Mouse (Mus musculus) adrenal gland, adult (tissue): ENCODE measurements around the gene Fnip1.
"Not testable (repeated sequence)": the region's sequence is repeated elsewhere in the genome, so short reads cannot be mapped to it uniquely, and the experiment has no call there.

ENCODE experiments used
- DNase-seq, 2 experiments: peaks; one replicate each; pipeline ENCODE4 v3.0.0; 2022 to 2023; ENCODE audit warnings: low spot score in 1 of 2; ENCODE audit not compliant: inconsistent age in 2 of 2

Gene Fnip1

GRCm38 (mm10) chr11:54437823-54438337 lies at the start of gene Fnip1:
Gene Fnip1, plus strand, starts transcription at chr11:54438199.
- peak; percentile 95 to 98 for DNase-seq

- DNase-seq = no peak
Observed at GRCm38 (mm10) chr11:54390386-54390785, 47.6 kb upstream of the Fnip1 start.

GRCm38 (mm10) chr11:54391326-54391725 lies 46.7 kb upstream of the Fnip1 start:
- DNase-seq = no peak

GRCm38 (mm10) chr11:54396686-54397085 lies 41.3 kb upstream of the Fnip1 start:
- no peak for DNase-seq

- DNase-seq = no peak
Observed at GRCm38 (mm10) chr11:54398058-54398457, 39.9 kb upstream of the Fnip1 start.

GRCm38 (mm10) chr11:54400803-54401202 lies 37.2 kb upstream of the Fnip1 start:
- DNase-seq = not testable (repeated sequence)

- no peak for DNase-seq
Observed at GRCm38 (mm10) chr11:54404885-54405284, 33.1 kb upstream of the Fnip1 start.

- DNase-seq = no peak
Observed at GRCm38 (mm10) chr11:54406930-54407546, 31.0 kb upstream of the Fnip1 start.

GRCm38 (mm10) chr11:54410612-54411011 lies 27.4 kb upstream of the Fnip1 start:
- DNase-seq = no peak

- peak in 1 of 2 experiments; percentile 44 for DNase-seq
Observed at GRCm38 (mm10) chr11:54413017-54413416, 25.0 kb upstream of the Fnip1 start.

GRCm38 (mm10) chr11:54423007-54423406 lies 15.0 kb upstream of the Fnip1 start:
- DNase-seq = no peak

GRCm38 (mm10) chr11:54426267-54426666 lies 11.7 kb upstream of the Fnip1 start:
- no peak for DNase-seq

- no peak for DNase-seq
Observed at GRCm38 (mm10) chr11:54427138-54427537, 10.9 kb upstream of the Fnip1 start.

GRCm38 (mm10) chr11:54427695-54428352 lies 10.2 kb upstream of the Fnip1 start:
- DNase-seq = no peak

- no peak for DNase-seq
Observed at GRCm38 (mm10) chr11:54429224-54429623, 8.8 kb upstream of the Fnip1 start.

- DNase-seq = no peak
Observed at GRCm38 (mm10) chr11:54435797-54436196, 2.2 kb upstream of the Fnip1 start.

- DNase-seq = no peak
Observed at GRCm38 (mm10) chr11:54437310-54437822, 633 bp upstream of the Fnip1 start.

GRCm38 (mm10) chr11:54438366-54438781 lies 375 bp downstream of the Fnip1 start:
- peak; percentile 73 to 89 for DNase-seq

- DNase-seq = peak in 1 of 2 experiments; percentile 75
Observed at GRCm38 (mm10) chr11:54438991-54439690, 1.1 kb downstream of the Fnip1 start.

- no peak for DNase-seq
Observed at GRCm38 (mm10) chr11:54439691-54440029, 1.7 kb downstream of the Fnip1 start.

- not testable (repeated sequence) for DNase-seq
Observed at GRCm38 (mm10) chr11:54450757-54451156, 12.8 kb downstream of the Fnip1 start.

- no peak for DNase-seq
Observed at GRCm38 (mm10) chr11:54454516-54454915, 16.5 kb downstream of the Fnip1 start.
